Mouse (Mus musculus) heart, adult 2 months (tissue): Measurements from ENCODE around the gene Myl7. TPM values are rescaled to one million over a fixed set of nuclear protein-coding genes. Genes with fewer than 3 reads are reported as not detected.
A peak's percentile ranks its signal among the peaks of the same experiment; 100 is the strongest.

Source experiments
- DNase-seq, 2 experiments: peaks; one replicate each; pipeline ENCODE4 v3.0.0; 2021
- H3K27ac ChIP-seq: fragments of 200-600 bp; 2 replicates; pipeline ENCODE4 v1.8.1; 2022
- H3K27me3 ChIP-seq: fragments of 200-500 bp; 2 replicates; pipeline ENCODE4 v1.6.1; 2012; ENCODE audit warnings: mild to moderate bottlenecking, low read length, inconsistent platforms, mixed read lengths; ENCODE audit not compliant: control insufficient read depth, insufficient read depth
- H3K36me3 ChIP-seq: fragments of 200-500 bp; 2 replicates; pipeline ENCODE4 v1.6.1; 2012; ENCODE audit warnings: low read length, inconsistent platforms; ENCODE audit not compliant: control insufficient read depth, insufficient read depth
- H3K4me1 ChIP-seq: fragments of 200-500 bp; 2 replicates; pipeline ENCODE4 v1.6.1; 2011; ENCODE audit warnings: low read length; ENCODE audit not compliant: control insufficient read depth, insufficient read depth
- H3K4me3 ChIP-seq: fragments of 200-600 bp; 2 replicates; pipeline ENCODE4 v1.8.1; 2022
- H3K79me2 ChIP-seq: fragments of 200-500 bp; replicated peaks from 2 replicates; pipeline ENCODE4 v1.6.1; 2012; ENCODE audit warnings: mild to moderate bottlenecking, inconsistent platforms, low read length, moderate library complexity, mixed read lengths; ENCODE audit not compliant: control insufficient read depth, insufficient read depth
- H3K9ac ChIP-seq: fragments of 200-500 bp; 2 replicates; pipeline ENCODE4 v1.6.1; 2012; ENCODE audit warnings: low read depth, mild to moderate bottlenecking, control low read depth, inconsistent platforms, low read length, mixed read lengths
- CTCF ChIP-seq: fragments of 200-600 bp; IDR thresholded peaks from 2 replicates; pipeline ENCODE4 v1.8.1; 2022; ENCODE audit warnings: antibody characterized with exemption, mild to moderate bottlenecking, moderate library complexity
- EP300 ChIP-seq: fragments of 200-500 bp; IDR thresholded peaks from 2 replicates; pipeline ENCODE4 v1.6.1; 2011; ENCODE audit warnings: low read depth, low read length, control low read depth; ENCODE audit not compliant: insufficient read depth
- POLR2A ChIP-seq: fragments of 200-500 bp; IDR thresholded peaks from 2 replicates; pipeline ENCODE4 v1.6.1; 2011; ENCODE audit warnings: mild to moderate bottlenecking, low read depth, low read length, control low read depth; ENCODE audit not compliant: insufficient read depth
- WGBS: fragments of 180-500 bp; shearing (Covaris S2); methylation state at CpG from one replicate; pipeline ENCODE4 v1.1.7; 2018; 5-methylcytosine and 5-hydroxymethylcytosine counted together
- intact Hi-C: fragments of 180-260 bp; cut with DNase I; formaldehyde crosslinking; loops from one replicate; pipeline ENCODE4 v1.15.1; 2025
- polyA plus RNA-seq: library from polyadenylated mRNA; depleted of rRNA; stranded (reverse); fragments of >200 nt; gene quantifications from 2 replicates; pipeline ENCODE4 v1.2.3, GENCODE M21; 2012
- total RNA-seq, 2 experiments: library from RNA; stranded (reverse); gene quantifications; 2 replicates each; pipeline ENCODE4 v1.2.3; 2021

The Myl7 gene
- total and polyA plus RNA-seq, 3 experiments, result 463 to 1,658 (median 551) TPM

DNA sequence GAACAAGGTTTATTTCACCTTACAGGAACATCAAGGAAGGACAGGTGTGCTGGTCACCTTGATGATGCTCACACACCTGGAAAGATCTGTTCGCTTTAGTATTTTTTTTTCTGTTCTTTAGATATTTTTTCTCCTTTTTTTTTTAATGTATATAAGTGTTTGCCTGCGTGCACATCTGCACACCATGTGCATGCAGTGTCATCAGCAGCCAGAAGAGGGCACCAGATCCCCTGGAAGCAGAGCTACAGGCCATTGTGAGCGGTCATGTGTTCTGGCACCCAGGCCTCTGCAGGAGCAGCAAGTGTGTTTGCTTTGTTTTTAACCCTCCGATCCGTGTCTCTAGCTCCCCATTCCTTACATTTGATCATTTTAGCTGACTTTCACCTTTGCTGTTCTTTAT, 18.7 kb downstream of the Myl7 start:
- intact Hi-C loops, result loop anchor here (2.0 to 10.0 kb wide), 4 partner anchors 43 to 335 kb away; partner anchors contain the start of gene Ccdc117
- Histone ChIP-seq H3K4me3 (no peak overlapping the region), H3K36me3 (no peaks in the 10 kb centered on the region), H3K79me2 (no peaks in the 10 kb centered on the region), H3K27me3 (no peaks in the 10 kb centered on the region), H3K4me1 (no peaks in the 10 kb centered on the region), H3K27ac (no peak overlapping the region), H3K9ac (no peak overlapping the region)
- peak in 1 of 2 experiments; percentile 57 for DNase-seq
- WGBS, result 69% methylated on average over 5 of the region's 5 CpGs
- TF ChIP-seq CTCF (peak; percentile 82), EP300 (no peak)

DNA sequence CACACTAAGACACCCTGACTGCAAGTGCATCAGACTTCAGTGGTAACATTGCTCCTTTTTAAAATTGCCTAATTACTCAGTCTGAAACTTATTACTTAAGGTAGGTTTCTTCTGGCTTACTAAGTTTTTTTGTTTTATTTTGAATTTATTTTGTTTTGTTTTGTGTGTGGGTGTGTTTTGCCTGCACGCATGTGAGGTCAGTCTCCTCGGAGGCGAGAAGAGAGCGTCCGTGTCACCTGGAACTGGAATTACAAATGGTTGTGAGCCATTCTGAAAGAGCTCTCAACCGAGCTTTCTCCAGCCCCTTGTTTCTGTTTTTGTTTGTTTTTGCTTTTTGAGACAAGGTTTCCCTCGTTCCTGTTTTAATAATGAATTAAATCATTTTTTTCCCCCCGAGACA, 19.9 kb downstream of the Myl7 start:
- TF ChIP-seq POLR2A (no peak), EP300 (no peak), CTCF (no peak)
- WGBS, result 47% methylated on average over 8 of the region's 8 CpGs
- Histone ChIP-seq H3K79me2 (no peaks in the 10 kb centered on the region), H3K27ac (peak overlapping the region; percentile 69), H3K4me1 (no peaks in the 10 kb centered on the region), H3K9ac (no peak overlapping the region), H3K27me3 (no peaks in the 10 kb centered on the region), H3K4me3 (peak overlapping the region; percentile 27), H3K36me3 (no peaks in the 10 kb centered on the region)
- intact Hi-C loops, result loop anchor here (2.0 to 5.0 kb wide), 2 partner anchors 42 to 171 kb away; no protein-coding TSS in a partner anchor
- DNase-seq, result no peak

DNA sequence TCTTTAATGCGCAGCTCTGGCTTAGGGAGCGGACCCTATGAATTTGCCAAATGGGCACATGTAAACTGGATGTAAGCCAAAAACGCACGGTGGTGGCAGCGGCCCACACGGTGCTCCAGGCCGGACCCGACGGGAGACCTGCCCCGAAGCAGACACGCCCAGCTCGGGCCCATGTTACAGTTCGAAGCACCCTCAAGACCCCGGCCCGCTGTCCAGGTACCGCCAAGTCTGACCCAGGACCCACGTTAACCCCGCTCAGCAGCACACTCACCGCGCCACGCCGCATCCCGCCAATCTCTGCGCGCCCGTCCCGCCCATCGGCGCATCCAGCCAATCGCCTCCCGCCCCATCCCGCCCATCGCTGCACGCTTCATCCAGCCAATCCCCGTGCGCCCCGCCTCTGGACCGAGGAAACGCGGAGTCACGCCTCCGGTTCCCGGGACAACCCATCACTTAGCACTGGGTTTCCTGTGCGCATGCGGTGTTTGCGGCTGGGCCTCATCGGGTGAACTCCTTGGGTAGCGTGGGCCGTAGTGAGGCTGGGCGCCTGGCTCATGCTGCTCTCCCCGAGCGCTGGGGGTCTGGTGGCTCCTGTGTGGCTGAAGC, 20.6 kb downstream of the Myl7 start, which contains the start of gene Pold2:
TSS of gene Pold2 (minus strand) at position 372 of the 606 bp plus-strand sequence.
- Histone ChIP-seq H3K4me3 (peak within 1 kb of the TSS; percentile 91), H3K27me3 (no peaks in the 10 kb centered on the region), H3K4me1 (no peaks in the 10 kb centered on the region), H3K36me3 (no peaks in the 10 kb centered on the region), H3K79me2 (no peaks in the 10 kb centered on the region), H3K9ac (peak within 1 kb of the TSS; percentile 73), H3K27ac (peak within 1 kb of the TSS; percentile 69)
- WGBS, result under 1% methylated on average over 52 of the region's 52 CpGs
- intact Hi-C loops, result loop anchor here (2.0 to 5.0 kb wide), 2 partner anchors 41 to 171 kb away; no protein-coding TSS in a partner anchor
- TF ChIP-seq CTCF (no peak), EP300 (peak; percentile 78; the same call in 1 of the 2 replicates), POLR2A (peak; percentile 91)
- peak; percentile 96 to 99 for DNase-seq

DNA sequence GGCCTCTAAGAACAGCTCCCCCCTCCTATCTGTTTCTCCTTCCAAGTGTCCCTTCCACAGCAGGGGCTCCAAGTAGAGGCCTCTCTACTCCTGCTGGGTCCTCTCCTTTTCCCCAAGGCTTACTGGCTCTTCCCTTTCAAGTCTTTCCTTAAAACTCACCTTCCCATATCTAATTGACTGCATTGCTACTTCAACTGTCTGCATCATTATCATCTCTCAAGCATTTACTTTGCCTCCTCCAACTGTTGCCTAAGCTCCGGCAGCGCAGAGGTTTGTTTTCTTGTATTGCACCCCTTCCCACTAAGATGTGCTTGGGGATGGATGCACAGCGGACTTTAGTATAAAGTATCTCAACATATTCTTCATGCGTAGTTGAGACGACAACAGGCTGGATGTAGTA, 21.2 kb downstream of the Myl7 start:
- peak overlapping the region; percentile 48 for H3K9ac ChIP-seq
- TF ChIP-seq POLR2A (no peak), EP300 (no peak), CTCF (no peak)
- peak overlapping the region; percentile 91 for H3K4me3 ChIP-seq
- no peak for DNase-seq
- H3K4me1 ChIP-seq, result no peaks in the 10 kb centered on the region
- H3K27me3 ChIP-seq, result no peaks in the 10 kb centered on the region
- WGBS, result 6% methylated on average over 5 of the region's 5 CpGs
- H3K27ac ChIP-seq, result no peak overlapping the region; the same call in 1 of the 2 replicates
- intact Hi-C loops, result loop anchor here (5.0 kb wide), 1 partner anchor 170 kb away; no protein-coding TSS in a partner anchor
- no peaks in the 10 kb centered on the region for H3K36me3 ChIP-seq
- H3K79me2 ChIP-seq, result no peaks in the 10 kb centered on the region

DNA sequence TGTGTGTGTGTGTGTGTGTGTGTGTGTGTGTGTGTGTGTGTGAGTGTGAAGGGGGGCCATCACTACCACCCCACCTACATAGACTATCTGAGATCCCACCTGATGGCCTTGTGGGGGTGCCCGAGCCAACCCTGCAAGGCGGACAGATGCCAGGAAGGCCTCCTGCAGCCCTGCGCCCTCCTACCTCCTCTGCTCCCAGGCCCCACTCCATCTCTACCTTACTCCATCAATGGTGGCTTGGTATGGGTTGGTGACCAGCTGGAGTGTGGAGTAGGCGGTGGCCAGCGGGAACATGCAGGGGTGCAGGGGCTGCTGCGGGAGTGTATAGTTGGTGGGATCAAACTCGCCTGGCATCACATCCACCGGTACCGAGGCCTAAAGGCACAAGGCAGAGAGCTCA, 25.4 kb downstream of the Myl7 start:
- H3K79me2 ChIP-seq, result no peaks in the 10 kb centered on the region
- 97% methylated on average over 9 of the region's 9 CpGs for WGBS
- TF ChIP-seq CTCF, result no peak
- H3K27me3 ChIP-seq, result no peaks in the 10 kb centered on the region
- no peak overlapping the region for H3K4me3 ChIP-seq
- H3K9ac ChIP-seq, result no peak overlapping the region
- H3K27ac ChIP-seq, result no peak overlapping the region
- no peaks in the 10 kb centered on the region for H3K4me1 ChIP-seq
- no peak for DNase-seq
- intact Hi-C loops, result no loop called here
- no peaks in the 10 kb centered on the region for H3K36me3 ChIP-seq

DNA sequence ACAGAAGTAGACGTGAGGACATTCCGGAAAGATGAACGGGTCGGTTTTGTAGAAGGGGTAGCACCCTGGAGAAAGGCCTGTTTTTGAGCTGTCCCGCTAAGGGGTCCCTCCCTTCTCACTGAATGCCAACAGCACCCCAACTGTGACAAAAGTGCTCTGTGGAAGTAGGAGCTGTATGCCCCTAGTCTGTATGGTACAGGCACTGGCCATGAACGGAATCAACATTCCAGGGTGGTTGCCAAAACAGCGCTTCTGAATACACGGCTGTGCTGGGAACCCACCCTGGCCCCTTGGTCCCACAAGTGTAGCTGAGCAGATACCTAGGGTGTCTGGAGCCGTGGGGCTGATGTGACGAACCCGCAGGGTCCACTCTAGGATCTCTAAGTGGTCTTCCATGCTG, 25.9 kb downstream of the Myl7 start:
- 93% methylated on average over 11 of the region's 11 CpGs for whole genome bisulfite sequencing
- H3K4me1 ChIP-seq, result no peaks in the 10 kb centered on the region
- H3K4me3 ChIP-seq, result no peak overlapping the region
- H3K9ac ChIP-seq, result no peak overlapping the region
- H3K27me3 ChIP-seq, result no peaks in the 10 kb centered on the region
- DNase-seq, result no peak
- no peaks in the 10 kb centered on the region for H3K79me2 ChIP-seq
- H3K27ac ChIP-seq, result no peak overlapping the region
- no peak for TF ChIP-seq POLR2A
- no peak for TF ChIP-seq EP300
- no peak for TF ChIP-seq CTCF
- intact Hi-C loops, result no loop called here
- H3K36me3 ChIP-seq, result no peaks in the 10 kb centered on the region
